Mouse (Mus musculus) testis, adult 2 months (tissue): ENCODE measurements around the gene Agbl5. TPM values are rescaled to one million over a fixed set of nuclear protein-coding genes. Genes with fewer than 3 reads are reported as not detected.
A peak's percentile ranks its signal among the peaks of the same experiment; 100 is the strongest.

ENCODE experiments used
- H3K27ac ChIP-seq: fragments of 200-500 bp; 2 replicates; pipeline ENCODE4 v1.5.1; 2012; ENCODE audit warnings: low read depth, low read length; ENCODE audit not compliant: control insufficient read depth, insufficient read depth
- H3K27me3 ChIP-seq: fragments of 200-500 bp; 2 replicates; pipeline ENCODE4 v1.6.1; 2012; ENCODE audit warnings: mild to moderate bottlenecking, low read length, moderate library complexity; ENCODE audit not compliant: control insufficient read depth, insufficient read depth
- H3K36me3 ChIP-seq: fragments of 200-500 bp; 2 replicates; pipeline ENCODE4 v1.6.1; 2012; ENCODE audit warnings: mild to moderate bottlenecking, low read length; ENCODE audit not compliant: control insufficient read depth, insufficient read depth
- H3K4me1 ChIP-seq: fragments of 200-500 bp; 2 replicates; pipeline ENCODE4 v1.6.1; 2012; ENCODE audit warnings: low read length; ENCODE audit not compliant: control insufficient read depth, insufficient read depth
- H3K4me3 ChIP-seq: fragments of 200-500 bp; 2 replicates; pipeline ENCODE4 v1.5.1; 2012; ENCODE audit warnings: low read depth, mild to moderate bottlenecking, low read length, moderate library complexity, mixed read lengths; ENCODE audit not compliant: control insufficient read depth
- CTCF ChIP-seq: fragments of 200-500 bp; IDR thresholded peaks from 2 replicates; pipeline ENCODE4 v1.5.1; 2012; ENCODE audit warnings: low read depth, mild to moderate bottlenecking, inconsistent platforms, low read length, moderate library complexity; ENCODE audit not compliant: control insufficient read depth, insufficient read depth, insufficient replicate concordance
- POLR2A ChIP-seq: fragments of 200-500 bp; IDR thresholded peaks from 2 replicates; pipeline ENCODE4 v1.6.1; 2012; ENCODE audit warnings: low read depth, mild to moderate bottlenecking, inconsistent platforms, low read length, moderate library complexity; ENCODE audit not compliant: control insufficient read depth
- polyA plus RNA-seq: library from polyadenylated mRNA; depleted of rRNA; stranded (reverse); fragments of >200 nt; gene quantifications from 2 replicates; pipeline ENCODE4 v1.2.3, GENCODE M21; 2012; rRNA removed

Gene Agbl5
- polyA plus RNA-seq, result 489 and 539 TPM in 2 replicates

GRCm38 (mm10) chr5:30888337-30889087 is at the start of gene Agbl5:
Gene Agbl5, plus strand, starts transcription at chr5:30888694.
- peak within 1 kb of the TSS; percentile 100 for H3K4me3 ChIP-seq
- no peak for TF ChIP-seq CTCF
- TF ChIP-seq POLR2A, result peak; percentile 57
- H3K36me3 ChIP-seq, result peaks cover 6% of the 10 kb centered on the region
- H3K4me1 ChIP-seq, result peaks cover 6% of the 10 kb centered on the region
- H3K27ac ChIP-seq, result peak within 1 kb of the TSS; percentile 99
- no peaks in the 10 kb centered on the region for H3K27me3 ChIP-seq

GRCm38 (mm10) chr5:30839731-30840130 is 48.8 kb upstream of the Agbl5 start:
- Histone ChIP-seq H3K36me3 (no peaks in the 10 kb centered on the region), H3K27me3 (no peaks in the 10 kb centered on the region), H3K27ac (no peak overlapping the region), H3K4me1 (no peaks in the 10 kb centered on the region), H3K4me3 (no peak overlapping the region)
- TF ChIP-seq CTCF, result no peak
- no peak for TF ChIP-seq POLR2A

GRCm38 (mm10) chr5:30841896-30842295 is 46.6 kb upstream of the Agbl5 start:
- H3K27me3 ChIP-seq, result no peaks in the 10 kb centered on the region
- no peak overlapping the region for H3K27ac ChIP-seq
- H3K4me3 ChIP-seq, result no peak overlapping the region
- H3K4me1 ChIP-seq, result no peaks in the 10 kb centered on the region
- TF ChIP-seq CTCF (no peak), POLR2A (no peak)
- no peaks in the 10 kb centered on the region for H3K36me3 ChIP-seq

GRCm38 (mm10) chr5:30849891-30850555 is 38.5 kb upstream of the Agbl5 start:
- TF ChIP-seq POLR2A, result no peak
- TF ChIP-seq CTCF, result no peak
- H3K36me3 ChIP-seq, result no peaks in the 10 kb centered on the region
- H3K4me3 ChIP-seq, result no peak overlapping the region
- no peaks in the 10 kb centered on the region for H3K27me3 ChIP-seq
- no peak overlapping the region for H3K27ac ChIP-seq
- no peaks in the 10 kb centered on the region for H3K4me1 ChIP-seq

- H3K27me3 ChIP-seq, result no peaks in the 10 kb centered on the region
- no peak overlapping the region for H3K4me3 ChIP-seq
- no peak overlapping the region for H3K27ac ChIP-seq
- H3K36me3 ChIP-seq, result no peaks in the 10 kb centered on the region
- TF ChIP-seq CTCF (no peak), POLR2A (no peak)
- H3K4me1 ChIP-seq, result no peaks in the 10 kb centered on the region
Measured at GRCm38 (mm10) chr5:30850556-30850925, 38.0 kb upstream of the Agbl5 start.

GRCm38 (mm10) chr5:30853522-30853921 is 35.0 kb upstream of the Agbl5 start:
- H3K4me1 ChIP-seq, result no peaks in the 10 kb centered on the region
- H3K27me3 ChIP-seq, result no peaks in the 10 kb centered on the region
- TF ChIP-seq POLR2A (peak; percentile 55; the same call in 1 of the 2 replicates), CTCF (no peak)
- no peaks in the 10 kb centered on the region for H3K36me3 ChIP-seq
- H3K27ac ChIP-seq, result peak overlapping the region; percentile 16; the same call in 1 of the 2 replicates
- H3K4me3 ChIP-seq, result peak overlapping the region; percentile 80

GRCm38 (mm10) chr5:30855674-30856073 is 32.8 kb upstream of the Agbl5 start:
- Histone ChIP-seq H3K36me3 (no peaks in the 10 kb centered on the region), H3K27me3 (no peaks in the 10 kb centered on the region), H3K27ac (no peak overlapping the region), H3K4me1 (no peaks in the 10 kb centered on the region), H3K4me3 (peak overlapping the region; percentile 41)
- no peak for TF ChIP-seq POLR2A
- TF ChIP-seq CTCF, result no peak
